Mouse (Mus musculus): ENCODE data around the gene E2f2. TPM values are rescaled to one million over a fixed set of nuclear protein-coding genes. Genes with fewer than 3 reads are reported as not detected.

The E2f2 gene
- polyA plus RNA-seq, 2 experiments from 2014 or later, result 22.0 to 34.6 TPM

GRCm38 (mm10) chr4:136145362-136145885 lies 26.8 kb upstream of the E2f2 start:
- no peak for ATAC-seq

- no peak for ATAC-seq
Measured at GRCm38 (mm10) chr4:136145991-136146711, 26.0 kb upstream of the E2f2 start.

GRCm38 (mm10) chr4:136146712-136147154 lies 25.5 kb upstream of the E2f2 start:
- no peak for ATAC-seq

GRCm38 (mm10) chr4:136147436-136148135 lies 24.6 kb upstream of the E2f2 start:
- ATAC-seq, result peak; percentile 65

GRCm38 (mm10) chr4:136148342-136149044 lies 23.7 kb upstream of the E2f2 start:
- no peak for ATAC-seq

- ATAC-seq, result no peak
Measured at GRCm38 (mm10) chr4:136149045-136149379, 23.2 kb upstream of the E2f2 start.

- no peak for ATAC-seq
Measured at GRCm38 (mm10) chr4:136149734-136150133, 22.5 kb upstream of the E2f2 start.

GRCm38 (mm10) chr4:136150596-136150995 lies 21.6 kb upstream of the E2f2 start:
- no peak for ATAC-seq

GRCm38 (mm10) chr4:136152821-136153220 lies 19.4 kb upstream of the E2f2 start:
- no peak for ATAC-seq

- no peak for ATAC-seq
Measured at GRCm38 (mm10) chr4:136154462-136154861, 17.7 kb upstream of the E2f2 start.

GRCm38 (mm10) chr4:136158498-136158897 lies 13.7 kb upstream of the E2f2 start:
- no peak for ATAC-seq

- ATAC-seq, result peak; percentile 80
Measured at GRCm38 (mm10) chr4:136159802-136160397, 12.3 kb upstream of the E2f2 start.

- peak; percentile 65 for ATAC-seq
Measured at GRCm38 (mm10) chr4:136163448-136163847, 8.7 kb upstream of the E2f2 start.

- no peak for ATAC-seq
Measured at GRCm38 (mm10) chr4:136164981-136165380, 7.2 kb upstream of the E2f2 start.

GRCm38 (mm10) chr4:136167701-136168100 lies 4.5 kb upstream of the E2f2 start:
- ATAC-seq, result no peak

GRCm38 (mm10) chr4:136170401-136170800 lies 1.8 kb upstream of the E2f2 start:
- no peak for ATAC-seq

- ATAC-seq, result no peak
Measured at GRCm38 (mm10) chr4:136171455-136171854, 739 bp upstream of the E2f2 start.

- no peak for ATAC-seq
Measured at GRCm38 (mm10) chr4:136172542-136173209, 482 bp downstream of the E2f2 start.

GRCm38 (mm10) chr4:136173210-136173715 lies 1.1 kb downstream of the E2f2 start:
- ATAC-seq, result no peak

GRCm38 (mm10) chr4:136174216-136175193 lies 2.3 kb downstream of the E2f2 start:
- ATAC-seq, result no peak

GRCm38 (mm10) chr4:136176022-136176552 lies 3.9 kb downstream of the E2f2 start:
- no peak for ATAC-seq
